Mouse (Mus musculus) MN1 (cell line): ENCODE measurements around the gene Dock1.

Source experiments
- DNase-seq: peaks from one replicate; pipeline ENCODE4 v3.0.0-alpha.2; 2016; ENCODE audit warnings: low spot score

Dock1 gene

GRCm38 (mm10) chr7:134840066-134840465, 169.6 kb downstream of the Dock1 start:
- DNase-seq = no peak

GRCm38 (mm10) chr7:134842751-134843150, 172.3 kb downstream of the Dock1 start:
- no peak for DNase-seq

- DNase-seq = no peak
Observed at GRCm38 (mm10) chr7:134862000-134862399, 191.5 kb downstream of the Dock1 start.

GRCm38 (mm10) chr7:134864175-134864574, 193.7 kb downstream of the Dock1 start:
- DNase-seq = no peak

- DNase-seq = no peak
Observed at GRCm38 (mm10) chr7:134872511-134872910, 202.1 kb downstream of the Dock1 start.

- no peak for DNase-seq
Observed at GRCm38 (mm10) chr7:134872981-134873380, 202.5 kb downstream of the Dock1 start.

- DNase-seq = no peak
Observed at GRCm38 (mm10) chr7:134878985-134879384, 208.5 kb downstream of the Dock1 start.

- no peak for DNase-seq
Observed at GRCm38 (mm10) chr7:134880431-134880830, 210.0 kb downstream of the Dock1 start.

- no peak for DNase-seq
Observed at GRCm38 (mm10) chr7:134883516-134883915, 213.1 kb downstream of the Dock1 start.

GRCm38 (mm10) chr7:134892449-134892871, 222.0 kb downstream of the Dock1 start:
- DNase-seq = no peak

- no peak for DNase-seq
Observed at GRCm38 (mm10) chr7:134892972-134893371, 222.5 kb downstream of the Dock1 start.

- no peak for DNase-seq
Observed at GRCm38 (mm10) chr7:134894604-134895003, 224.2 kb downstream of the Dock1 start.

- DNase-seq = no peak
Observed at GRCm38 (mm10) chr7:134899462-134899861, 229.0 kb downstream of the Dock1 start.

GRCm38 (mm10) chr7:134901992-134902391, 231.5 kb downstream of the Dock1 start:
- no peak for DNase-seq

- no peak for DNase-seq
Observed at GRCm38 (mm10) chr7:134931886-134932285, 261.4 kb downstream of the Dock1 start.

GRCm38 (mm10) chr7:134937471-134937926, 267.0 kb downstream of the Dock1 start:
- DNase-seq = no peak

GRCm38 (mm10) chr7:134937927-134938609, 267.6 kb downstream of the Dock1 start, which contains the start of gene Fam196a:
Gene Fam196a, minus strand, starts transcription at chr7:134938430.
- DNase-seq = no peak

GRCm38 (mm10) chr7:134941891-134942290, 271.4 kb downstream of the Dock1 start:
- no peak for DNase-seq

- DNase-seq = no peak
Observed at GRCm38 (mm10) chr7:134943063-134943462, 272.6 kb downstream of the Dock1 start.

- DNase-seq = no peak
Observed at GRCm38 (mm10) chr7:134943701-134944100, 273.2 kb downstream of the Dock1 start.

- DNase-seq = no peak
Observed at GRCm38 (mm10) chr7:134945925-134946716, 275.7 kb downstream of the Dock1 start.

GRCm38 (mm10) chr7:134959086-134959485, 288.6 kb downstream of the Dock1 start:
- DNase-seq = no peak

- DNase-seq = no peak
Observed at GRCm38 (mm10) chr7:134960871-134961270, 290.4 kb downstream of the Dock1 start.
